Mouse (Mus musculus) kidney, embryonic 14.5 days (tissue): ENCODE data around the gene Isoc2a. TPM values are rescaled to one million over a fixed set of nuclear protein-coding genes. Genes with fewer than 3 reads are reported as not detected.

ENCODE experiments used
- ATAC-seq: fragments of 200-750 bp; cut with Nextera tagmentation; 2 replicates; pipeline ENCODE4 v1.8.0; 2017; ENCODE audit warnings: moderate number of reproducible peaks, mild to moderate bottlenecking, moderate TSS enrichment, moderate library complexity; ENCODE audit not compliant: low FRiP score, low TSS enrichment
- H3K27ac ChIP-seq: fragments of 300-500 bp; sonication (generic); 2 replicates; pipeline ENCODE4 v1.5.1; 2014; ENCODE audit warnings: low read depth, mild to moderate bottlenecking, low read length, moderate library complexity, mixed read lengths
- H3K27me3 ChIP-seq: fragments of 300-500 bp; sonication (generic); 2 replicates; pipeline ENCODE4 v1.6.1; 2014; ENCODE audit warnings: mild to moderate bottlenecking, low read length; ENCODE audit not compliant: control insufficient read depth, insufficient read depth
- H3K36me3 ChIP-seq: fragments of 300-500 bp; sonication (generic); 2 replicates; pipeline ENCODE4 v1.6.1; 2014; ENCODE audit warnings: low read length, mixed read lengths; ENCODE audit not compliant: control insufficient read depth, insufficient read depth
- H3K4me1 ChIP-seq: fragments of 300-500 bp; sonication (generic); 2 replicates; pipeline ENCODE4 v1.6.1; 2014; ENCODE audit warnings: low read length, mixed read lengths; ENCODE audit not compliant: control insufficient read depth, insufficient read depth
- H3K4me2 ChIP-seq: fragments of 300-500 bp; sonication (generic); replicated peaks from 2 replicates; pipeline ENCODE4 v1.6.1; 2014; ENCODE audit warnings: low read depth, mild to moderate bottlenecking, low read length
- H3K4me3 ChIP-seq: fragments of 300-500 bp; sonication (generic); 2 replicates; pipeline ENCODE4 v1.5.1; 2014; ENCODE audit warnings: mild to moderate bottlenecking, low read length
- H3K9ac ChIP-seq: fragments of 300-500 bp; sonication (generic); 2 replicates; pipeline ENCODE4 v1.6.1; 2014; ENCODE audit warnings: low read depth, mild to moderate bottlenecking, low read length, moderate library complexity
- H3K9me3 ChIP-seq: fragments of 300-500 bp; sonication (generic); 2 replicates; pipeline ENCODE4 v1.6.1; 2016; ENCODE audit warnings: low read length; ENCODE audit not compliant: control insufficient read depth
- WGBS: fragments of 180-500 bp; shearing (Covaris S2); extraction: QIAGEN DNeasy Blood & Tissue Kit; methylation state at CpG from one replicate; pipeline ENCODE4 v1.1.7; 2014; 5-methylcytosine and 5-hydroxymethylcytosine counted together
- polyA plus RNA-seq: library from polyadenylated mRNA; unstranded; fragments of >200 nt; fragmentation: Nextera tagmentation; extraction: Ambion mirVana; gene quantifications from 2 replicates; pipeline ENCODE4 v1.2.1, GENCODE M21; 2014

The Isoc2a gene
- polyA plus RNA-seq, 1 experiment from 2014 or later = 0.95 TPM

DNA sequence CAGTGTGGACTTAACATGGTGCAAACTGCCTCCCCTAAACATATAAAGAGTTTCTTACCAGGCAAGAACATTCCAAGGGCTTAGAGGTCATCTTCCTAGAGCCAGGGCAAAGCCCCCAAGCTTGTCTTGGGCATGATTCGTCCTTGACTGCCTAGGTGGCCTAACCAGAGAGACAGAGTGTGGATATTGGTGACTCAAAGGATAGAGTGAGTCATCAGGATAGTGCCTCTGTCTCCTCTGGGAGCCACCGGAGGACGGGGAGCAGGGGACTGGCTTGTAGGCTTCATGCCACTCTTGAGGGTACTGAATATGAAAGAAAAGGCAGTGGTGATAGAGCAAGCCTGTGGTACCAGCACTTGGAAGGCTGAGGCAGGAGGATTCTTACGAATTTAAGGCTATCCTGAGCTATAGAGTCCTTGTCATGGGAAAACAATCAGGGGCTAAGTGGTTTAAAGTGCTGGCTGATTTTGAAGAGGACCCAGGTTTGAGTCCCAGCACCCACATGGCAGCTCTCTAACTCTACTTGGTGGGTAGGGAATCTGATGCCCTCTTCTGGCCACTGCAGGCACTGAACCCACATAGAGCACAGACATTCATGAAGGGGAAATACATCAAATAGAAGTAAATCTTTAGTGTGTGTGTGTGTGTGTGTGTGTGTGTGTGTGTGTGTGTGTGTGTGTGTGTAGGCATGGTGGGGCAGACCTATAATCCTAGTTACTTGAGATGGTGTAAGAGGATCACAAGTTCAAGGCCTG lies 57.4 kb downstream of the Isoc2a start:
- no peaks in the 10 kb centered on the region for H3K9me3 ChIP-seq
- no peaks in the 10 kb centered on the region for H3K4me1 ChIP-seq
- WGBS = 80% methylated on average over 4 of the region's 4 CpGs
- ATAC-seq = no peak
- no peak overlapping the region for H3K27ac ChIP-seq
- no peak overlapping the region for H3K9ac ChIP-seq
- H3K4me3 ChIP-seq = no peak overlapping the region
- H3K27me3 ChIP-seq = no peaks in the 10 kb centered on the region
- no peak overlapping the region for H3K4me2 ChIP-seq
- no peaks in the 10 kb centered on the region for H3K36me3 ChIP-seq

DNA sequence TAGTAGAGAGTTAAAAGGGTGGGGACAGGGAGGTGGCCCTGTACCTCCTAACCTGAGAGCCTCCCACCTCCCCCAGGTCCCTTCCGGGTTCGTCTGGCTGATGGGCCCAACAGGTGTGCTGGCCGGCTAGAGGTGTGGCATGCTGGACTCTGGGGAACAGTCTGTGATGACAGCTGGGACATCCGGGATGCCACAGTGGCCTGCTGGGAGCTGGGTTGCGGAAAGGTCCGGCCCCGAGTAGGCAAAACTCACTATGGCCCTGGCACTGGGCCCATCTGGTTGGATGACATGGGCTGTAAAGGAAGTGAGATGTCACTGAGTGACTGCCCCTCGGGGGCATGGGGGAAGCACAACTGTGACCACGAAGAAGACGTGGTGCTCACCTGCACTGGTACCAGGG lies 59.9 kb downstream of the Isoc2a start:
- Histone ChIP-seq H3K4me1 (no peaks in the 10 kb centered on the region), H3K36me3 (no peaks in the 10 kb centered on the region), H3K9ac (no peak overlapping the region), H3K27me3 (no peaks in the 10 kb centered on the region), H3K27ac (no peak overlapping the region), H3K4me2 (no peak overlapping the region), H3K9me3 (no peaks in the 10 kb centered on the region), H3K4me3 (no peak overlapping the region)
- 79% methylated on average over 10 of the region's 10 CpGs for WGBS
- no peak for ATAC-seq

DNA sequence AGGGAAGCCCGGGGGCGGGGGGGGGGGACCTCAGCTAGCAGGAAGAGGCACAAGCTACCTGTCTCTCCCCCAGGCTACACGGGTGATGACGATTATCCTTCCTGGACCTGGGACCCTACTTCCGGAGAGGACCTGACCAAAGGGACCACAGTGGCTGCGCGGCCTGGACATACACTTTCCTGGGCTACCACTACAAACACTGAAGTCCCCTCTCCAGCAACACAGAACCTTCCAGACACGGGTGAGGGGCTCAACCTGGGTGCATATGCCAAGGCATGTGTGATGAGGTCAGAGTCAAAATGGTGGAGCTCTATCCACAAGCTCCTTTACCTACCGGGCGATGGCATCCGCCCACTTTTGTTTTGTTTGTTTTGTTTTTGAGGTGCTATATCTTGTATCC lies 60.4 kb downstream of the Isoc2a start:
- 65% methylated on average over 10 of the region's 11 CpGs for WGBS
- no peaks in the 10 kb centered on the region for H3K27me3 ChIP-seq
- no peaks in the 10 kb centered on the region for H3K9me3 ChIP-seq
- H3K4me2 ChIP-seq = no peak overlapping the region
- no peak for ATAC-seq
- no peaks in the 10 kb centered on the region for H3K36me3 ChIP-seq
- no peak overlapping the region for H3K27ac ChIP-seq
- no peaks in the 10 kb centered on the region for H3K4me1 ChIP-seq
- no peak overlapping the region for H3K9ac ChIP-seq
- H3K4me3 ChIP-seq = no peak overlapping the region

GRCm38 (mm10) chr7:4938456-4938855 lies 61.5 kb downstream of the Isoc2a start:
- Histone ChIP-seq H3K9me3 (no peaks in the 10 kb centered on the region), H3K27ac (no peak overlapping the region), H3K4me2 (no peak overlapping the region), H3K27me3 (no peaks in the 10 kb centered on the region), H3K4me1 (no peaks in the 10 kb centered on the region), H3K4me3 (no peak overlapping the region), H3K9ac (no peak overlapping the region), H3K36me3 (no peaks in the 10 kb centered on the region)
- 49% methylated on average over 2 of the region's 2 CpGs for WGBS
- ATAC-seq = no peak

DNA sequence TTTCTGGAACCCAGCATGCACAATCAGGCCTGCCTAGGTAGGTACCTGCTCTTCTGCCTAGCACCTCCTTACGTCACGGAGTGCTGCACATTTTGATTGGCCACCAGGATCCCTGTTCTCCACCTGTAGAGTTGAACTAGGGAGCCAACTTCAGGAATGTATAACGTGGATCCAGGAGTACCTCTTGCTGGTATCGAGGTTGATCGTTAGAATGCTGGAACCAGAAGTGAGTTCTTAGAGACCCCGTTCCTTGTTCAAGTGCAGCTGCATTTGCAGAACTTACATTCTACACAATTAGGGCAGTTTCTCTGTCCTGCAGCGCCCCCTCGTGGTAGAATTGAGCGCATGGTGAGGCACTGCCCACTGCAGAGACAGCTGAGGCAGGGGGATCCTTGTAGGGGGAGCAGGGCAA lies 63.1 kb downstream of the Isoc2a start:
- Histone ChIP-seq H3K27me3 (no peaks in the 10 kb centered on the region), H3K4me3 (no peak overlapping the region), H3K9me3 (no peaks in the 10 kb centered on the region), H3K36me3 (no peaks in the 10 kb centered on the region), H3K9ac (no peak overlapping the region), H3K4me2 (no peak overlapping the region), H3K4me1 (no peaks in the 10 kb centered on the region), H3K27ac (no peak overlapping the region)
- WGBS = 16% methylated on average over 9 of the region's 9 CpGs
- ATAC-seq = no peak; the same call in 1 of the 2 replicates

DNA sequence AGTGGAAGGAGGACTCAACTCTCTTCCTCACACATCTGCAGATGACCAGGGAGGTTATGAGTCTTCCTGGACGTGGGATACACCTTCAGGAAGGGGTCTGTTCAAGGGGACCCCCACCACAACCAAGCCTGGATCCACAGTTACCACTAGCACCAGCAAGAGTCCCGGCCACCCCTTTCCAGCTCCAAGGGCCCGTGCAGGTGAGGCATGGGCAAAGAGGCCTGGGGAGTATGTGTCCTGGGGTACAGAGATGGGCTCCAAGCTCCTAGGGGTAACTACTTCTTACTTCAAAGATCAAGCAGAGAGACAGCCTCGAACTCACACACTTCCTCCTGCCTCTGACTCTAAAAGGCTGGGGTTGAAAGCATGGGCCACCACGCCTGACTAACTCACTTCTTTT lies 65.7 kb downstream of the Isoc2a start:
- Histone ChIP-seq H3K27ac (no peak overlapping the region), H3K4me3 (no peak overlapping the region), H3K9ac (no peak overlapping the region), H3K4me2 (no peak overlapping the region), H3K4me1 (no peaks in the 10 kb centered on the region), H3K9me3 (no peaks in the 10 kb centered on the region), H3K36me3 (no peaks in the 10 kb centered on the region), H3K27me3 (no peaks in the 10 kb centered on the region)
- ATAC-seq = no peak
- WGBS = 55% methylated on average over 5 of the region's 5 CpGs

- no peaks in the 10 kb centered on the region for H3K4me1 ChIP-seq
- H3K9ac ChIP-seq = no peak overlapping the region
- peak overlapping the region; percentile 17 for H3K4me3 ChIP-seq
- no peaks in the 10 kb centered on the region for H3K36me3 ChIP-seq
- no peaks in the 10 kb centered on the region for H3K9me3 ChIP-seq
- H3K27me3 ChIP-seq = no peaks in the 10 kb centered on the region
- H3K27ac ChIP-seq = no peak overlapping the region
- peak overlapping the region; percentile 41 for H3K4me2 ChIP-seq
- 19% methylated on average over 15 of the region's 15 CpGs for WGBS
- peak; percentile 85 for ATAC-seq
Measured at GRCm38 (mm10) chr7:4943223-4943815, 66.4 kb downstream of the Isoc2a start.

Other genes starting within 250 kb of the Isoc2a start
- 1.0 and 1.4 TPM in 2 replicates for gene Tmem86b, start 245.7 kb upstream of the Isoc2a start, polyA plus RNA-seq
- 8.3 and 10.2 TPM in 2 replicates for gene Ppp6r1, start 218.1 kb upstream of the Isoc2a start, polyA plus RNA-seq
- gene Hspbp1, start 192.1 kb upstream of the Isoc2a start, polyA plus RNA-seq = 113 and 140 TPM in 2 replicates
- 1.9 and 3.0 TPM in 2 replicates for gene Brsk1, start 186.5 kb upstream of the Isoc2a start, polyA plus RNA-seq
- gene Tmem150b, start 151.9 kb upstream of the Isoc2a start, polyA plus RNA-seq = 0.14 TPM in 1 of 2 replicates, not detected in the other
- 59.3 and 69.2 TPM in 2 replicates for gene Kmt5c, start 137.0 kb upstream of the Isoc2a start, polyA plus RNA-seq
- 47.1 and 62.7 TPM in 2 replicates for gene Cox6b2, start 124.1 kb upstream of the Isoc2a start, polyA plus RNA-seq
- not detected in 2 replicates for gene Fam71e2, start 105.9 kb upstream of the Isoc2a start, polyA plus RNA-seq
- 0.31 TPM in 1 of 2 replicates, not detected in the other for gene Il11, start 94.3 kb upstream of the Isoc2a start, polyA plus RNA-seq
- 0.63 TPM in 1 of 2 replicates, not detected in the other for gene Tmem190, start 94.2 kb upstream of the Isoc2a start, polyA plus RNA-seq
- 6.9 and 8.2 TPM in 2 replicates for gene Tmem238, start 87.5 kb upstream of the Isoc2a start, polyA plus RNA-seq
- gene Rpl28, start 84.3 kb upstream of the Isoc2a start, polyA plus RNA-seq = 251 and 292 TPM in 2 replicates
- gene Ube2s, start 64.6 kb upstream of the Isoc2a start, polyA plus RNA-seq = 465 and 546 TPM in 2 replicates
- 0.89 and 1.1 TPM in 2 replicates for gene Shisa7, start 32.5 kb upstream of the Isoc2a start, polyA plus RNA-seq
- 4.5 and 8.3 TPM in 2 replicates for gene Isoc2b, start 6.9 kb upstream of the Isoc2a start, polyA plus RNA-seq
- gene Gm36210, start 29.4 kb downstream of the Isoc2a start, polyA plus RNA-seq = 0.22 TPM in 1 of 2 replicates, not detected in the other
- 4.5 and 5.2 TPM in 2 replicates for gene Zfp628, start 38.1 kb downstream of the Isoc2a start, polyA plus RNA-seq
- 3.1 and 3.6 TPM in 2 replicates for gene Nat14, start 44.9 kb downstream of the Isoc2a start, polyA plus RNA-seq
- gene Ssc5d, start 48.6 kb downstream of the Isoc2a start, polyA plus RNA-seq = 1.1 and 2.5 TPM in 2 replicates
- 0.43 TPM in 1 of 2 replicates, not detected in the other for gene Sbk2, start 87.3 kb downstream of the Isoc2a start, polyA plus RNA-seq
- gene Sbk3, start 94.0 kb downstream of the Isoc2a start, polyA plus RNA-seq = 0.06 TPM in 1 of 2 replicates, not detected in the other
- 36.6 and 41.6 TPM in 2 replicates for gene Zfp579, start 119.0 kb downstream of the Isoc2a start, polyA plus RNA-seq
- 11.7 and 12.3 TPM in 2 replicates for gene Zfp524, start 137.3 kb downstream of the Isoc2a start, polyA plus RNA-seq
- 46.5 and 48.6 TPM in 2 replicates for gene Fiz1, start 137.5 kb downstream of the Isoc2a start, polyA plus RNA-seq
- 1.1 and 3.4 TPM in 2 replicates for gene Gm44973, start 138.3 kb downstream of the Isoc2a start, polyA plus RNA-seq
- 9.9 and 10.0 TPM in 2 replicates for gene Zfp865, start 143.2 kb downstream of the Isoc2a start, polyA plus RNA-seq
- 23.2 and 25.5 TPM in 2 replicates for gene Ccdc106, start 143.4 kb downstream of the Isoc2a start, polyA plus RNA-seq
- gene 4632433K11Rik, start 157.0 kb downstream of the Isoc2a start, polyA plus RNA-seq = not detected in 2 replicates
- 3.8 and 5.0 TPM in 2 replicates for gene Zfp784, start 161.3 kb downstream of the Isoc2a start, polyA plus RNA-seq
- gene Zfp580, start 174.4 kb downstream of the Isoc2a start, polyA plus RNA-seq = 43.6 and 56.2 TPM in 2 replicates
- gene U2af2, start 185.0 kb downstream of the Isoc2a start, polyA plus RNA-seq = 120 and 148 TPM in 2 replicates
- gene Epn1, start 203.1 kb downstream of the Isoc2a start, polyA plus RNA-seq = 53.2 and 63.8 TPM in 2 replicates
- not detected in 2 replicates for gene Rfpl4, start 239.8 kb downstream of the Isoc2a start, polyA plus RNA-seq
- 0.28 and 0.43 TPM in 2 replicates for gene Rasl2-9, start 248.8 kb downstream of the Isoc2a start, polyA plus RNA-seq